Mouse (Mus musculus): ENCODE data around the gene Sp100.
"Not testable (repeated sequence)": the region's sequence is repeated elsewhere in the genome, so short reads cannot be mapped to it uniquely, and the experiment has no call there.

GRCm38 (mm10) chr1:85636936-85637335 lies 12.9 kb upstream of the Sp100 start:
- TF ChIP-seq CTCF (IDR thresholded peaks at IDR 0.05; ENCODE audit: control insufficient read depth, insufficient read depth, insufficient read length); MYOG (IDR thresholded peaks at IDR 0.05; ENCODE audit: control insufficient read depth, extremely low read depth, insufficient read length); FOSL1 (IDR thresholded peaks at IDR 0.05; ENCODE audit: insufficient read depth, low read length, poor library complexity, severe bottlenecking): not testable (repeated sequence)

Measured in C2C12 (cell line).